Mouse (Mus musculus): Measurements from ENCODE around the gene Ptcra.
A peak's percentile ranks its signal among the peaks of the same experiment; 100 is the strongest.
"Not testable (repeated sequence)": the region's sequence is repeated elsewhere in the genome, so short reads cannot be mapped to it uniquely, and the experiment has no call there.

The Ptcra gene

GRCm38 (mm10) chr17:46763544-46763943 is at the start of gene Ptcra:
Gene Ptcra, minus strand, starts transcription at chr17:46763712.
- no peak for DNase-seq (ENCODE audit: low spot score in 2 of 2)

- no peak for DNase-seq (ENCODE audit: low spot score in 2 of 2)
These were observed 48.9 kb upstream of the Ptcra start for GRCm38 (mm10) chr17:46812442-46812841.

- no peak for DNase-seq (ENCODE audit: low spot score in 2 of 2)
These were observed 47.2 kb upstream of the Ptcra start for GRCm38 (mm10) chr17:46810672-46811071.

- DNase-seq (ENCODE audit: low spot score in 2 of 2) = no peak
These were observed 45.8 kb upstream of the Ptcra start for GRCm38 (mm10) chr17:46809131-46809830.

- DNase-seq (ENCODE audit: low spot score in 2 of 2) = no peak
These were observed 44.9 kb upstream of the Ptcra start for GRCm38 (mm10) chr17:46808376-46808775.

DNA sequence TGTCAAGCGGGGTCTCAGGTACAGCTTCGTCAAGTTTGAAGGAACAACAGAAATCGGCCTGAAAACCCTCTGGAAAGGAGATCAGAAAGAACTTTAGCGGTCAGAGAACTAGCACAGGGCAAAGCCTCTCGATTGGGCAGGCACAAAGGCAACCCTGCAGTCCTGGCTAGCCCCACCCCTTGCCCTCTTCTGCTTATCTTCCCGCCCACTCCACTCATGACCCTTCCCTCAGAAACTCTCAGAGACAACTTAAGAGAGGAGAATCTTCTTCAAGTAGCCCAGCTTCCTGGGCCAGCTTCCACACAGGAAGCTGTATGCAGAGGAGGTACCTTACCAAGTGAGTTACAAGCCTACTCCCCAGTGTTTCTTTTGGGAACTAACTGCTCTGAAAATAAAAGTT is 38.2 kb upstream of the Ptcra start:
- no peak for DNase-seq (ENCODE audit: low spot score in 2 of 2)

DNA sequence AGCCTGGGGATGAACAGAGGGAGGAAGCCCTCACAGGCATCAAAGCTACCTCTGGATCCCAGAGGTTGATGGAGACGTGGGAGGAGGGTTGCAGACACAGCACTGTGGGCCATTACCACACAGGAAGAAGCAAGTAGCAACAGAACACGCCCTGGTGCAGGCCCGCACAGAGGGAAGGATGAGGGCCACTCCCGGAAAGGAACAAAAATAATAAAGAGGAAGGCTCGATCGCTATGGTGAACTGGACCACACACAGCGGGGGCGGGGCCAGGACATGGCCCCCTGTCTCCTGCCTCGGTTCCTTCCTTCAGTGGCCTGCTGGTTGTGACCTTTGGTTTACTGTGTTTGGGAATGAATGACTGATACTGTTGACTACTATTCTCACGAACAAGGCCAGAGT is 36.2 kb upstream of the Ptcra start:
- no peak for DNase-seq (ENCODE audit: low spot score in 2 of 2)

DNA sequence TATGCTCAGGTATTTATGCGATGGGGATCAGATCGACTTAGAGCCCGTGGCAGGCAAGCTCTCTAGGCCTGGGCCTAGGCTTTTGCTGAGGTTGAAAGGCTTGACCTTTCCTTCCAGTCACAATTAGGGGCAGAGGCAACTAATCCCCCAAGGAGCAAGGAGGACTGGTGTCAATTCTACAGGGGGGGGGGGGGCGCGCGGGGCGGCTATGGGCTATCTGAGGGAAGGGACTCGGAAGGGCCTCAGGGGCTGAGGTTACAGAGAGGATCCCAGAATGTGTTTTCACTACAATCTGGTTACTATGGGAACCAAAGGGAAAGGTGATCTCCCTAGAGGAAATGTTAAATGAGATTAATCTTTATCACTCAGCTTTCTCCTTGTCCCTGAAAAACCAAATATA is 33.9 kb upstream of the Ptcra start:
- no peak for DNase-seq (ENCODE audit: low spot score in 2 of 2)

DNA sequence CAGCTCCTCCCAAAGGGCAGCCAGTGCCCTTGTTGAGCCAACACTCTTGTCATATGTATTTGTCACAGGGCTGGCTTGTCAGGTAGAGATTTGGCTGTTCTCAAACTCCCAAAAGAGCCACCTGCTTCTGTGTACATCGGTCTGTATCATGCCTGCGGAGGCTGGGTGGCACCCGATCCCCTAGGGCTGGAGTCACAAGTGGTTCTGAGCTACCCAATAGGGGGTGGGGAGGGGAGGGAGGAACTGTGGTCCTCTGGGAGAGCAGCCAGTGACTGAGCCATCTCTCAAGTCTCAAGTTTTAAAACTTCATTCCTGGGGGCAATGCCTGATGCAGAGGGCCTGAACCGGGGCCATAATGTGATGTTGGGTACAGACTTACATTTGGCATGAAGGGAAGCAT is 33.2 kb upstream of the Ptcra start:
- no peak for DNase-seq (ENCODE audit: low spot score in 2 of 2)

DNA sequence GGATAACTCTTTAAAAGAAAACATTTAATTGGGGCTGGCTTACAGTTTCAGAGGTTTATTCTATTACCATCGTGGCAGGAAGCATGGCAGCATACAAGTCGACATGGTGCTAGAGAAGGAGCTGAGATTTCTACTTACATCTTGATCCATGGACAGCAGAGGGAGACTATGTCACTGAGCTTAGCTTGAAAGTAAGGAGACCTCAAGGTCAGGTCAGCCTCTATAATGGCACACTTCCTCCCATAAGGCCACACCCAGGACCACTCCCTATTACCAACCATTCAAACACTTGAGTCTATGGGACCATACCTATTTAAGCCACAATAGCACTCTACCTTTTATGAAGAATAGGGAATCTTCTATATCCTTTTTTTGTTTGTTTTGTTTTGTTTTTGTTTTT is 29.5 kb upstream of the Ptcra start:
- DNase-seq (ENCODE audit: low spot score in 2 of 2) = no peak

DNA sequence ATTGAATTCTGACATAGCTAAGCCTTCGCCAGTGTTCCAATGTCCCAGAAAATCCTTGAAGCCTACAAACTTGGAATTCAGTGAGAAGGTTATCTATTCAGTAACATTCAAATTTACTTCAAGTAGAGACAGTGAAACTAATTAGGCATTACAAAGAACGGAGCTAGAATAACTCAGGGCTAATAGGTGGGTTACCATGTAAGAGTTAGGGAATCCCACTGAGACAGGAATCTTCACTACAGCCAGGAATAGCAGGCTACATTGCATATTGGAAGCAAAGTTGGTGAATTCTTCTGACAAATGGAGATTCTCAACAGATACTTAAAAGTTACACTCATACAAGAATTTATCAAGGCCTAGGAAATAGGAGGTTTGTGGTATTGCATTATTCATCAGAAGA is 24.5 kb upstream of the Ptcra start:
- not testable (repeated sequence) for DNase-seq (ENCODE audit: low spot score in 2 of 2)

GRCm38 (mm10) chr17:46786952-46787351 is 23.4 kb upstream of the Ptcra start:
- DNase-seq (ENCODE audit: low spot score in 2 of 2) = no peak

DNA sequence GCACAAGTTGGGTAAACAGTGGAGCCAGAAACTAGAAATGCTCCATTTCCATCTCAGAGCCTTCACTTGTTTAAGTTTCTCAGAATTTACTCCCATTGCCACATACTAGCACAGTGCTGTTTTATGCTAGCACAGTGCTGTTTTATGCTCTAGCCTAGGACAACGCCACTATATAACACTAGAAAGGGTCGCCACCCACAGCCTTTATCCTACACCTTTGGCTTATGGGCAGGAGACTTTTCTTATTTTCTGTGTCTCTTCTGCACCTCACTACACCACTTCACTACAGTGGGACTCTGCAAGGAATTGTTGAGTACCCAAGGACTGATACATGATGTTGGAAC is 19.7 kb upstream of the Ptcra start:
- no peak for DNase-seq (ENCODE audit: low spot score in 2 of 2)

DNA sequence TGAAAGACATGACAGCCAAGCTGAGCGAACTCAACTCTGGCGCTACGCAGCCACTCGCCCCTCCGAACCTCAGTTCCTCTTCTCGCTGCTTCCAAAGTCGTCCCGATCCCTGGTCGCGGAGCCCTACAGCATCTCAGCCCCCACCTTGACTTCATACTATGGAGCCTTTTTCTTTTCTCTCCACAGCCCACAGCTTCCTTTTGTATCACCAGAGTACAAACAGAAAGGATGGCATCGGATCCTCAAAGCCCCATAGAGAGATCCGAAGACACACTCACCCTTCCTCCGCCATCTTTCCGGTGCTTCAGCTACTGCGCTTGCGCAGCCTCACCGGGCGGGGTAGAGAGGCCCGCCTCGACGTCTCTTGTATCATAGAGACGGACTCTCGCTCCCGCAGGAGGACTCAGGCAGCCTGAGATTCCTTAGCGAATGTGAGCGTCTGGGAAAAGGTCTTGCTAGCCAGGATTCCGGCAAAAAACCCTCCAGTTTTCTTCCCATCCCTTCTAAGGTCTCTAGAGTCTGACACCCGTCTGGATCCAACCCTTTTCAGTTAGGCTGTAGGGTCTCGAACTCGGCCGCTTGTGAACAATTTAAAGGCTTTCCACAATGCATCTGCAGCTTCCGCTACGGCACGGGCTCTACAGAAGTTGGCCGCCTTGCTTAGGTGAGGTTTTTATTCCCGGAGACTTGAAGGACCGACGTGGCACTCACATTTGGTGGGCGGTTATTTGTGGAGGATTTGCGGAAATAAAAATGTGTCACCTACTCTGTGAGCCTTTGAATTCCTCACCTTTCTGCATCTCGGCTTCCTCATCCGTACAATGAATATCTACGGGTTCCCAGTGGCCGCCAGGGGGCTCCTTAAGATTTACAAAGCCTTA is 19.1 kb upstream of the Ptcra start, which contains the start of gene Rpl7l1:
Gene Rpl7l1 (minus strand): TSS at position 332 of the 881 bp plus-strand sequence.
- DNase-seq (ENCODE audit: low spot score in 2 of 2) = peak; percentile 94 to 96

GRCm38 (mm10) chr17:46781876-46782275 is 18.4 kb upstream of the Ptcra start:
- DNase-seq (ENCODE audit: low spot score in 2 of 2) = no peak

GRCm38 (mm10) chr17:46776087-46776486 is 12.6 kb upstream of the Ptcra start:
- DNase-seq (ENCODE audit: low spot score in 2 of 2) = no peak

DNA sequence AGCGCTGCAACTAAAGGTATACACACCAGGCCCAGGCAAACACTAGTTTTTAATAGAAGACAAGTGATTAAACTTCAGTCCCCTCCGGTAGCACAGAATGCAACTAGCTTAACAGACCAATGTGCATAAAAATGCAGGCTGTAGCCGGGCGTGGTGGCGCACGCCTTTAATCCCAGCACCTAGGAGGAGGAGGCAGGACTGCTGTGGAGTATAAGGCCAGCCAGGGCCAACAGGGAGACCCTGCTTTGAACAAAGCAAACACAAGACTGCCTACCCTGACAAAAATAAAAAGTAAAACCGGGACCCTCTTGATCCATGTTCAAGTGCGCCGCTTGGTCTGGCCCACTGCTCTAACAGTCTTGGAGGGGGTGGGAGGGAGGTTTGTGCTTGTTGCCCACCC is 11.6 kb upstream of the Ptcra start:
- DNase-seq (ENCODE audit: low spot score in 2 of 2) = no peak

GRCm38 (mm10) chr17:46774131-46774472 is 10.6 kb upstream of the Ptcra start:
- DNase-seq (ENCODE audit: low spot score in 2 of 2) = no peak

GRCm38 (mm10) chr17:46773278-46774130 is 10.0 kb upstream of the Ptcra start:
- no peak for DNase-seq (ENCODE audit: low spot score in 2 of 2)

DNA sequence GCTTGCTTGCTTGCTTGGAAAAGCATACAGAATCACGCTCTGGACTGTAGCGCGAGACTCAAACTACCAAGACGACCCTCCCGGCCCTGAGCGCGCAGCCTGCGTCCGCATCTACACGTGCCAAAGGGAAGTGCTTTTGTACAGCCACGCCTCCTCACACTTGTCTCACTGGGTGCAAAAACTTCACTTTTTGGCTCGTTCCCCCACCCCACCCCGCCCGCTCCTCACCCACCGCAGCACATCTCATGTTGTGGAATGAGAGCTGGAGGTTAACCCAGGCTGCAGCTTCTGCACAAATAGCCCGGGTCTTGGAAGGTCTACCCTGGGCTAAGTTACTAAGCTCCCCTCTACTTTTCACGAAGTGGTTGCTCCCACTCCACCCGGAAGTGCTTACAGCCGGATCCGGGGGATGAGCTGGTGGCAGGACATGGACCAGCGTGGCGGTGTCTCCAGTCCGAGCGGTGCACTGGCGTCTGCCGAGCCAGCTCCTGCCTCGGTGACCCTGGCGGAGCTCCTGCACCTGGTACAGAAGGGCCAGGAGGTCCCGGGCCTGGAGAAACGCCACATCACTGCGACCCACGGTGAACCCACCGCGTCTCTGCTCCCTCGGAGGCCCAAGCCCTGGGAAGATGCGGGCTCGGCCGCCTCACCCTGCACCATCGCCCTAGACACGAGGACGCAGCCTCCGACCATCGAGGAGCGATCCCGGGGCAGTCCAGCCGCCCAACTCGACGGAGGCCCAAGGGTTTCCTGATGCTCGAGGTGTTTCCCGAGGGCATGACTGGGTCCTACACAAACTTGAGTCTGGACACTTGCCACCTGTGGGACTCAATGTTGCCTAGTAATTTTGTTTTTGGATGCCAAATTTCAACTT is 9.1 kb upstream of the Ptcra start, which contains the start of gene 2310039H08Rik:
Gene 2310039H08Rik (plus strand): TSS at position 232 of the 874 bp plus-strand sequence.
- peak; percentile 89 to 92 for DNase-seq (ENCODE audit: low spot score in 2 of 2)

DNA sequence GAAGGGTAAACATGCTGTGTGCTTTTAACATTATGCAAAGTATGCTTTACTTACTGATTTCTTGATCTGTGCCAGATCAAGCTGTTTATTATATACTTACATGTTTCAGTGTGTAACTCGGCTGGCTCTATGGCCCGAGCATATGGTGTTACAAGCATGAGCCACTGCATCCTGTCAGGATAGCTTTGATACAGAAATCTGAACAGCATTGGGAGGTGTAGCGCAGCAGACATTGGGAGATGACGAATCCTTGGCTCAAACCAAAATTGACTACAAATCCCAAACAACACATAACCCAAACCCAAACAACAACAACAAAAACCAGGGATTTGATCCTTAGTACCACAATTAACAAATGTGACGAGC is 8.5 kb upstream of the Ptcra start:
- peak in 1 of 2 experiments; percentile 38 for DNase-seq (ENCODE audit: low spot score in 2 of 2)
